Comparison of ENCODE assay signal across 9 mouse cellular contexts in the genomic region with DNA sequence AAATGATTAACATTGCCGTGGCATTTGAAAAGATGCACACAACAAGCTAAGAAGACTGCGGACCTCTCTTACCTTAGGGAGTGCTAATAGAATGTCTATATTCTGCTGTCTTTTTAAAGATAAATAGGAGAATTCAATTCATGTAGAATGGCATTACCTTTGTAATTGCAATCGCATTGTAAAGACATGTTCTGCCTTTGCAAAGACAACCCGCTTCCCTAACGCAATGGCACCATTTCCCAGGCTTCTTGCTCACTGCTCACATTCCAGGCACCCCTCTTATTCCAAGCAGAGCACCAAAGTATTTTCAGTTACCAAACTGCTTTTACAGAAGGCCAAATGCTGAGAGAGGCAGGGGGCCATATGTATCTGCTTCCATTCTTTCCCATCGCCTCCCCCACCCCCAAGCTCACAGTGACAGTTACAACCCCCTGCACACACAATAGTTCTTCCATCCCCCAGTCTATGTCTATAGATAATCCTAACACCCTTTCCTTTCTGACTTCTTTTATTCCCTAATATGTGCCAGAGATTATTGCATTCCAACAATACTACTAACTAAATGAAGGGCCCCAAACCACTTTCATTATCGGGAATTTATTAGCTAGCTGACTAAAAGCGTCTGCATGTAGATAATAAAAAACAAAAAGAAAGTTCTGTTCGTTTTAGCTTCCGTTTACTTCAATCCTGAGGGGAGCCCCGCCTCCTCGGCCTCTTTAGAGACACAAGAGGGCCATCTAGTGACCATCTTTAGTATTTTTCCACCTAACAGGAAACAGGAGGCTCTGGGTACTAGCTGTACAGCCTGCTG. TPM values are rescaled to one million over a fixed set of nuclear protein-coding genes. Genes with fewer than 3 reads are reported as not detected.
DNase-seq lines count a peak whose midpoint lies in the region; ATAC-seq and TF ChIP-seq lines count a peak whose summit lies in the region.
"Had no signal": no experiment of that assay in that cellular context is flagged by ENCODE, and none has a peak within 500 bp of the region (broad histone marks: within the 10 kb centered on the region; RNA-seq: fewer than 3 reads in every experiment).

No protein-coding gene starts in this region.

- H3K4me3 ChIP-seq in MEL (ENCODE audit: control insufficient read depth in 1 of 2, insufficient read depth in 1 of 2, low read depth in 2 of 2, low read length in 2 of 2), result peak overlapping the region; percentile 75 to 85
- H3K4me3 ChIP-seq in bone marrow macrophage, adult 2 months (ENCODE audit: insufficient read depth, low read length), result 0 out of 2 replicates have a peak overlapping the region, but pooled peaks have one; percentile 5
- peak overlapping the region; percentile 65 for H3K4me3 ChIP-seq in forebrain, embryonic 15.5 days
- peak overlapping the region; percentile 60 for H3K4me3 ChIP-seq in hindbrain, embryonic 14.5 days (replicated peaks; ENCODE audit: low read length)
- peak overlapping the region; percentile 28 for H3K4me3 ChIP-seq in lung, postnatal 0 days (ENCODE audit: low read depth, low read length)

- H3K27me3 ChIP-seq in MEL (ENCODE audit: control insufficient read depth in 1 of 2, insufficient read depth in 2 of 2, low read length in 2 of 2), result no peaks in the 10 kb centered on the region
- H3K27me3 ChIP-seq in forebrain, embryonic 15.5 days, result no peaks in the 10 kb centered on the region
- H3K27me3 ChIP-seq in hindbrain, embryonic 14.5 days (ENCODE audit: control insufficient read depth, insufficient read depth, low read length), result no peaks in the 10 kb centered on the region
- no peaks in the 10 kb centered on the region for H3K27me3 ChIP-seq in lung, postnatal 0 days (replicated peaks; ENCODE audit: insufficient read depth, low read length)

- WGBS in forebrain, embryonic 15.5 days, result 12% methylated on average over 12 of the region's 12 CpGs
- WGBS in hindbrain, embryonic 14.5 days, result 17% methylated on average over 12 of the region's 12 CpGs
- WGBS in lung, postnatal 0 days, result 10% methylated on average over 12 of the region's 12 CpGs

- no peak; the same call in none of the 2 replicates for TF ChIP-seq RAD21 in MEL (IDR thresholded peaks at IDR 0.05; ENCODE audit: low read depth, low read length)

- peak; percentile 59 to 81; a peak in 3 of 4 replicates for TF ChIP-seq EP300 in MEL (IDR thresholded peaks at IDR 0.05; ENCODE audit: low read depth in 1 of 2, low read length in 2 of 2)
- no peak for TF ChIP-seq EP300 in lung, postnatal 0 days (IDR thresholded peaks at IDR 0.05)

- TF ChIP-seq POLR2A in MEL (IDR thresholded peaks at IDR 0.05; ENCODE audit: control insufficient read depth in 1 of 2, insufficient read depth in 1 of 2, low read depth in 1 of 2, low read length in 2 of 2, poor library complexity in 1 of 2), result 0 out of 4 replicates have a peak, but pooled peaks of 1 of the 2 experiments have one; percentile 20
- TF ChIP-seq POLR2A in bone marrow macrophage, adult 2 months (IDR thresholded peaks at IDR 0.05; ENCODE audit: borderline replicate concordance, low read depth, low read length), result no peak

- H3K4me2 ChIP-seq in forebrain, embryonic 15.5 days (replicated peaks), result peak overlapping the region; percentile 81
- H3K4me2 ChIP-seq in hindbrain, embryonic 14.5 days (replicated peaks), result peak overlapping the region; percentile 76
- peak overlapping the region; percentile 43 for H3K4me2 ChIP-seq in lung, postnatal 0 days (replicated peaks; ENCODE audit: low read depth, low read length)

- 0 out of 2 replicates have a peak, but pooled peaks have one; percentile 28 for ATAC-seq in forebrain, embryonic 15.5 days (replicated peaks)
- ATAC-seq in hindbrain, embryonic 14.5 days (ENCODE audit: low FRiP score), result no peak
- peak; percentile 50; the same call in 1 of the 2 replicates for ATAC-seq in lung, postnatal 0 days

- DNase-seq in MEL (ENCODE audit: low read depth, low spot score), result peak; percentile 96
- DNase-seq in hindbrain, embryonic 14.5 days (ENCODE audit: low spot score), result peak; percentile 85
- DNase-seq in layer of hippocampus, postnatal 14 days (ENCODE audit: low spot score in 2 of 2), result peak; percentile 13 to 88
- peak; percentile 72 for DNase-seq in lung, postnatal 0 days (ENCODE audit: low spot score)
- DNase-seq in retina, postnatal 7 days (ENCODE audit: low read depth, low spot score), result peak; percentile 57
- DNase-seq in ovary, postnatal 14 days (ENCODE audit: low spot score), result no peak

- H3K27ac ChIP-seq in MEL (ENCODE audit: control insufficient read depth, low read depth, low read length), result peak overlapping the region; percentile 78
- no peak overlapping the region for H3K27ac ChIP-seq in bone marrow macrophage, adult 2 months (ENCODE audit: insufficient read depth, low read depth, low read length)
- peak overlapping the region; percentile 70 for H3K27ac ChIP-seq in forebrain, embryonic 15.5 days (replicated peaks)
- H3K27ac ChIP-seq in hindbrain, embryonic 14.5 days, result peak overlapping the region; percentile 61
- H3K27ac ChIP-seq in lung, postnatal 0 days (ENCODE audit: low read length), result no peak overlapping the region
- H3K27ac ChIP-seq: macrophage had no signal

- H3K4me1 ChIP-seq in MEL (ENCODE audit: control insufficient read depth in 1 of 2, insufficient read depth in 2 of 2, low read length in 2 of 2), result 0 out of 4 replicates have a peak, but pooled peaks cover 0 to 2% of the 10 kb centered on the region in 2 experiments
- no peaks in the 10 kb centered on the region for H3K4me1 ChIP-seq in bone marrow macrophage, adult 2 months (ENCODE audit: control insufficient read depth, insufficient read depth, low read length)
- 0 out of 2 replicates have a peak, but pooled peaks cover 5% of the 10 kb centered on the region for H3K4me1 ChIP-seq in forebrain, embryonic 15.5 days
- no peaks in the 10 kb centered on the region for H3K4me1 ChIP-seq in hindbrain, embryonic 14.5 days (replicated peaks; ENCODE audit: control insufficient read depth, insufficient read depth, low read length)
- no peaks in the 10 kb centered on the region for H3K4me1 ChIP-seq in lung, postnatal 0 days (ENCODE audit: insufficient read depth, low read depth, low read length)

- peak overlapping the region; percentile 67 for H3K9ac ChIP-seq in MEL (ENCODE audit: control insufficient read depth, low read depth, low read length, poor library complexity, severe bottlenecking)
- 0 out of 2 replicates have a peak overlapping the region, but pooled peaks have one; percentile 16 for H3K9ac ChIP-seq in forebrain, embryonic 15.5 days (replicated peaks)
- H3K9ac ChIP-seq in hindbrain, embryonic 14.5 days, result peak overlapping the region; percentile 67
- H3K9ac ChIP-seq in lung, postnatal 0 days (replicated peaks; ENCODE audit: low read depth), result no peak overlapping the region

- no peaks in the 10 kb centered on the region for H3K9me3 ChIP-seq in MEL (replicated peaks; ENCODE audit: insufficient read depth, low read length)
- no peaks in the 10 kb centered on the region for H3K9me3 ChIP-seq in forebrain, embryonic 15.5 days
- H3K9me3 ChIP-seq in hindbrain, embryonic 14.5 days (ENCODE audit: control insufficient read depth, low read length), result no peaks in the 10 kb centered on the region
- no peaks in the 10 kb centered on the region for H3K9me3 ChIP-seq in lung, postnatal 0 days (ENCODE audit: low read length)

- H3K36me3 ChIP-seq in MEL (ENCODE audit: control insufficient read depth in 1 of 2, insufficient read depth in 2 of 2, low read length in 2 of 2), result peaks cover 0 to 2% of the 10 kb centered on the region in 2 experiments; a peak in 1 of 4 replicates
- H3K36me3 ChIP-seq in forebrain, embryonic 15.5 days, result no peaks in the 10 kb centered on the region
- H3K36me3 ChIP-seq in hindbrain, embryonic 14.5 days (replicated peaks; ENCODE audit: control insufficient read depth, insufficient read depth), result no peaks in the 10 kb centered on the region
- H3K36me3 ChIP-seq in lung, postnatal 0 days (ENCODE audit: insufficient read depth, low read length), result no peaks in the 10 kb centered on the region

- peak; percentile 67 to 92 (median 75) for TF ChIP-seq CTCF in MEL (IDR thresholded peaks at IDR 0.05 in 2 of 3, conservative IDR thresholded peaks at IDR 0.05 in 1 of 3; ENCODE audit: control insufficient read depth in 1 of 3, insufficient read depth in 1 of 3, low read depth in 2 of 3, low read length in 3 of 3, poor library complexity in 1 of 3, severe bottlenecking in 1 of 3)
- no peak for TF ChIP-seq CTCF in bone marrow macrophage, adult 2 months (IDR thresholded peaks at IDR 0.05; ENCODE audit: low read depth, low read length)
- TF ChIP-seq CTCF in lung, postnatal 0 days (IDR thresholded peaks at IDR 0.05), result peak; percentile 67

- no peaks in the 10 kb centered on the region; the same call in 1 of the 2 replicates for H3K79me2 ChIP-seq in MEL (ENCODE audit: control insufficient read depth, insufficient read depth, low read length, poor library complexity)

TF ChIP-seq in MEL, 35 proteins besides CTCF, POLR2A, EP300 and RAD21 (continues in another document):
- TF ChIP-seq ZKSCAN1 (IDR thresholded peaks at IDR 0.05; ENCODE audit: low read depth, low read length) (no peak), JUND (IDR thresholded peaks at IDR 0.05; ENCODE audit: low read depth, low read length) (no peak), USF2 (IDR thresholded peaks at IDR 0.05; ENCODE audit: borderline replicate concordance in 1 of 2, insufficient read depth in 1 of 2, low read depth in 1 of 2, low read length in 2 of 2) (no peak), NRF1 (IDR thresholded peaks at IDR 0.05; ENCODE audit: insufficient read depth, low read depth, low read length, poor library complexity, severe bottlenecking) (no peak), BHLHE40 (IDR thresholded peaks at IDR 0.05; ENCODE audit: borderline replicate concordance, low read depth, low read length) (0 out of 2 replicates have a peak, but pooled peaks have one; percentile 7), ELF1 (IDR thresholded peaks at IDR 0.05; ENCODE audit: low read depth, low read length) (peak; percentile 67), MAX (IDR thresholded peaks at IDR 0.05; ENCODE audit: low read length) (peak; percentile 47; the same call in 1 of the 2 replicates), POLR2AphosphoS5 (IDR thresholded peaks at IDR 0.05; ENCODE audit: borderline replicate concordance, low read depth, low read length) (no peak), UBTF (IDR thresholded peaks at IDR 0.05; ENCODE audit: borderline replicate concordance, insufficient read depth, low read depth, low read length) (no peak), TBP (IDR thresholded peaks at IDR 0.05; ENCODE audit: low read depth, low read length) (peak; percentile 34; the same call in 1 of the 2 replicates)

RNA-seq across cellular contexts. Expression of a gene that starts 3.0 kb away (rescaled TPM):
- 0.04 TPM in 1 of 2 replicates, not detected in the other for total RNA-seq in MEL (2012; rRNA removed)
- not detected for polyA plus RNA-seq in MEL (2012; ENCODE audit: insufficient read depth in 1 of 2, insufficient read length in 2 of 2, low read depth in 1 of 2, low replicate concordance in 2 of 2, missing spikeins in 1 of 2)
- 0.11 and 0.83 TPM in 2 replicates for polyA plus RNA-seq in bone marrow macrophage, adult 2 months (2012; ENCODE audit: insufficient read depth, insufficient read length, missing spikeins)
- polyA plus RNA-seq in forebrain, embryonic 15.5 days (2015; fragmentation: Nextera tagmentation; extraction: Ambion mirVana), result 14.3 and 14.9 TPM in 2 replicates
- polyA plus RNA-seq in hindbrain, embryonic 14.5 days (2014; fragmentation: Nextera tagmentation; extraction: Ambion mirVana), result 17.3 and 18.2 TPM in 2 replicates
- 10 to 100 TPM; 63.4 to 65.0 TPM for total RNA-seq in layer of hippocampus, postnatal 14 days (2021)
- 0.39 and 0.62 TPM in 2 replicates for polyA plus RNA-seq in lung, postnatal 0 days (2015; fragmentation: Nextera tagmentation; extraction: Ambion mirVana)
- polyA plus RNA-seq: macrophage had no signal

Comparison
In these comparisons a context has a peak if more than half of its experiments do, and no peak if none do; other contexts are left out.
1. H3K27ac ChIP-seq: peak in MEL (single experiment), forebrain, embryonic 15.5 days (single experiment) and hindbrain, embryonic 14.5 days (single experiment); none in bone marrow macrophage, adult 2 months (single experiment) and lung, postnatal 0 days (single experiment).
2. H3K4me3 ChIP-seq: peak in every context shown above with its lines; median percentile 80 in MEL; 65 in forebrain, embryonic 15.5 days; 60 in hindbrain, embryonic 14.5 days; 28 in lung, postnatal 0 days; 5 in bone marrow macrophage, adult 2 months.
3. Peak in every context shown above with its lines, with median percentiles within 50 percentile points of each other: H3K4me2 ChIP-seq.